Mouse (Mus musculus) forebrain, embryonic 13.5 days (tissue): ENCODE measurements at regions not wholly inside any gene's neighbourhood (a gene's known extent, or its start where the extent isn't known, plus 50 kb on each side); places are given as distances from the start of the nearest gene placed in this dataset.

Experiments used
- ATAC-seq: fragments of 200-750 bp; cut with Nextera tagmentation; 2 replicates; pipeline ENCODE4 v1.8.0; 2017
- H3K27ac ChIP-seq: fragments of 300-500 bp; sonication (generic); 2 replicates; pipeline ENCODE4 v1.5.1; 2015; ENCODE audit warnings: inconsistent platforms, mild to moderate bottlenecking, moderate library complexity
- H3K27me3 ChIP-seq: fragments of 300-500 bp; sonication (generic); 2 replicates; pipeline ENCODE4 v1.6.1; 2015; ENCODE audit warnings: mild to moderate bottlenecking, inconsistent platforms
- H3K36me3 ChIP-seq: fragments of 300-500 bp; sonication (generic); 2 replicates; pipeline ENCODE4 v1.6.1; 2015; ENCODE audit warnings: mild to moderate bottlenecking, inconsistent platforms; ENCODE audit not compliant: poor library complexity, severe bottlenecking
- H3K4me1 ChIP-seq: fragments of 300-500 bp; sonication (generic); 2 replicates; pipeline ENCODE4 v1.6.1; 2015; ENCODE audit warnings: inconsistent platforms
- H3K4me2 ChIP-seq: fragments of 300-500 bp; sonication (generic); 2 replicates; pipeline ENCODE4 v1.6.1; 2015; ENCODE audit warnings: inconsistent platforms, mild to moderate bottlenecking, moderate library complexity
- H3K4me3 ChIP-seq: fragments of 300-500 bp; sonication (generic); 2 replicates; pipeline ENCODE4 v1.5.1; 2015; ENCODE audit warnings: mild to moderate bottlenecking, inconsistent platforms
- H3K9ac ChIP-seq: fragments of 300-500 bp; sonication (generic); 2 replicates; pipeline ENCODE4 v1.6.1; 2015; ENCODE audit warnings: mild to moderate bottlenecking, inconsistent platforms
- H3K9me3 ChIP-seq: fragments of 300-500 bp; sonication (generic); replicated peaks from 2 replicates; pipeline ENCODE4 v1.6.1; 2016; ENCODE audit warnings: inconsistent platforms
- WGBS: fragments of 180-500 bp; shearing (Covaris S2); methylation state at CpG from one replicate; pipeline ENCODE4 v1.1.7; 2015; 5-methylcytosine and 5-hydroxymethylcytosine counted together

DNA sequence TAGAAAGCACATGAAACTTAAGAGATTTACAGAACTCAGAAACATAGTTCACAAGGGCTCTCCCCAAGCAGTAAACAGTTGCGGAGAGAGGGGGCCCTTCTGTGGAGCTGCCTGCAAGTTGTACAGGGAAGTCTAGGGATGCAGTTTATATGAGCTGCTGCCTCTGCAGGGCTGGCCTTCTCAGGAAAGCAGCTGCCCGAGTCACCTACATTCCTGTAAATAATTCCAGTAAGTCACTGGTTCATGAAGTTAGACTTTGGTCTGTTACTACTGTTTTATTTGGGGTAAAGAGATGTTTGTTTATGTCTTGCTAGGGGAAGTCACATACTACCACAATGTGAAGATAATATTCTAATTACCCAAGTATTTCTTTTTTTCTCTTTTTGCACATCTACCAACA, 601.1 kb downstream of the Etnk1 start:
- no peak overlapping the region for H3K4me3 ChIP-seq
- ATAC-seq = no peak
- H3K36me3 ChIP-seq = no peaks in the 10 kb centered on the region
- H3K4me1 ChIP-seq = no peaks in the 10 kb centered on the region
- no peak overlapping the region for H3K27ac ChIP-seq
- WGBS = 83% methylated on average over 2 of the region's 2 CpGs
- no peak overlapping the region for H3K4me2 ChIP-seq
- peaks cover 5% of the 10 kb centered on the region for H3K9me3 ChIP-seq
- H3K9ac ChIP-seq = no peak overlapping the region
- no peaks in the 10 kb centered on the region for H3K27me3 ChIP-seq
